Mouse (Mus musculus): ENCODE measurements at regions not wholly inside any gene's neighbourhood (a gene's known extent, or its start where the extent isn't known, plus 50 kb on each side); places are given as distances from the start of the nearest gene placed in this dataset.
"Not testable (repeated sequence)": the region's sequence is repeated elsewhere in the genome, so short reads cannot be mapped to it uniquely, and the experiment has no call there.

- in situ Hi-C loops (cut with MboI; ENCODE audit: unreplicated experiment in 2 of 2), result no loop called here
Observed at GRCm38 (mm10) chr17:94866630-94867029, 116.8 kb upstream of the Mettl4 start.

- in situ Hi-C loops (cut with MboI; ENCODE audit: unreplicated experiment in 2 of 2), result loop anchor here in 1 of 2 experiments (5.0 kb wide), 1 partner anchor 102 kb away; no protein-coding TSS in a partner anchor
Observed at GRCm38 (mm10) chr17:94864531-94865318, 114.9 kb upstream of the Mettl4 start.

- in situ Hi-C loops (cut with MboI; ENCODE audit: unreplicated experiment in 2 of 2), result not testable (repeated sequence)
Observed at GRCm38 (mm10) chr17:94854698-94855097, 104.9 kb upstream of the Mettl4 start.

DNA sequence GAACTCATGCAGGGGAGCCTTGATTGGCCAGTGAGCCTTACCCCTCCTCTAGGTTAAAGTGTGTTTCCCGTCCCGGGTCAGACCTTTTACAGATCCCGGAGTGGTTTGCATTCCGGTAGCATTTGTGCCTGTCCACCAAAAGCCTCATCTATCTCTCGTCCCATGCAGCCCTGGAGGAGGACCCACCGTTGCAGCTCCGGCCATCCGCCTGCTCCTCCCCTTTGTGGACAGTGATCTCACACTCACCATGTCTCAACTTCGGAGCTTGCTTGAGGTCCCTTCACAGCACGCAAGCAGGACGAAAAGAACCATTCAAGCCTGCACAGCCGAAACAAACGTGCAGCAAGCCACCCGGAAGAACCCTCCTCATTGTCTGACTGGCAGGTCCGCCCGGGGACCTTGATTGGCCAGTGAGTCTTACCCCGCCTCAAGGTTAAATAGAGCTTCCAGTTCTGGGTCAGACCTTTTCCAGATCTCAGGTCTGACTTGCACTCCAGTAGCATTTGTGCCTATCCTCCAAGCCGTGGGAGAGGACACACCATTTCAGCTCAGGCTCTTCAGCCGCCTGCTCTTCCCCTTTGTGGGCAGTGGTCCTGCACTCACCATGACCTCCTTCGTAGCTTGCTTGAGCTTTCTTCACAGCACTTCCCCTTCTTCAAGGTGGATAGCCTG is 84.8 kb upstream of the Mettl4 start:
- in situ Hi-C loops (cut with MboI; ENCODE audit: unreplicated experiment in 2 of 2), result loop anchor here in 1 of 2 experiments (5.0 kb wide), 1 partner anchor 82 kb away; the partner anchor contains the start of gene Mettl4

DNA sequence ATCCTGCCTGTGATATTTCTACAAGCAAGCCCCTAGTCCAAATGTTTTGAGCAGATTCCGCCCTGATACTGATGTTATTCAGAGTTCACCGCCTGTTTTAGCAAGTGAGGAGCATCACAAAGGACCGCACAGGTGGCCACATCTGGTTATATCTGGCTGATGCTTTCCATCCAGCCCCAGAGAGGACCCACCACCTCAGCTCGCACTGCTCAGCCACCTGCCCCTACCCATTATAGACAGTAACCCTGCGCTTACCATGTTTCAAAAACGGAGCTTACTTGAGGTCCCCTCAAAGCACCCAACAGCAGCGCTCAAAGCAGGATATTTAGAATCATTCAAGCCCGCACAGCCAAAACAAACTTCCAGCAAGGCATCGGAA is 84.2 kb upstream of the Mettl4 start:
- in situ Hi-C loops (cut with MboI; ENCODE audit: unreplicated experiment in 2 of 2), result loop anchor here in 1 of 2 experiments (5.0 kb wide), 1 partner anchor 82 kb away; the partner anchor contains the start of gene Mettl4

DNA sequence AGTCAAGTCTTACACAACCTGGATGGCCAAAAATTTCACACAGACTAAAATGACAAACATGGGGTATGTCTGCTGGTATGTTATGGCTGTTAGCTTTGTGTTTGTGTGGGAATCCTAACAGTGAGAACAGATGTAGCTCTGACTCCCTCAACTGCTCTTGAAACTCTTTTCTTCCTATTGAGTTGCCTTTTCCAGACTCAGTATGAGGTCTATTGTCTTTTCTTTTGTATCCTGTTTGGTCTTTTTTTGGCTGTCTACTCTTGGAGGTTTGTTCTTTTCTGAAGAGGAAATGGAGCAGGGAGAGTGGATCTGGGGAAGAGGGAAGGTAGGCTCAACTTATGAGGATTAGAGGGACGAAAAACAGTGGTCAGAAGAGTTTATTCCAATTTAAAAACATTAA is 76.6 kb upstream of the Mettl4 start:
- in situ Hi-C loops (cut with MboI; ENCODE audit: unreplicated experiment in 2 of 2), result not testable (repeated sequence)

DNA sequence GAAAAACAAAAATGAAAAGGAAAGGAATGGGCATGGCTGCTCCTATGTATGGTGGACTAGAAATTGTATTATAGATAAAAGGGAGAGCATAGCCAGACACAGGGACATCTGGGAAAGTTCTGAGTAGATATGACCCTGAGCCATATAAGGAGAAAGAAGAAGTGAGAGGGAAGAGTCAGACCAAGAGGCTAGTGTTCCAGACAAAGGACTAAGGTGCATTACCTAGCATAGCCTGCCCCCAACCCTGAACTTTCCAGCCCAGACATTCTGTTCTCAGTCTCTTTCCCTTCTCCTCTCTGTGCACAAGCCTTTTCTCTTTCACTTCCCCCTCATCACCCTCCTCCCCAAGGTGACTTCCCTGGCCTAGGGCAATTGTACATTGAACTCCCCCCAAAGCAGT is 58.9 kb upstream of the Mettl4 start:
- in situ Hi-C loops (cut with MboI; ENCODE audit: unreplicated experiment in 2 of 2), result no loop called here

Data from v-Abl transformed pro-B cells (cell line).